Mouse (Mus musculus) lung, postnatal 0 days (tissue): ENCODE results near the gene Iqcj.

ENCODE experiments used
- CTCF ChIP-seq: IDR thresholded peaks from 2 replicates; pipeline ENCODE4 v1.5.1; 2016; ENCODE audit warnings: antibody characterized with exemption, mild to moderate bottlenecking
- EP300 ChIP-seq: IDR thresholded peaks from 2 replicates; pipeline ENCODE4 v1.6.1; 2016; ENCODE audit warnings: antibody characterized with exemption, mild to moderate bottlenecking, control low read depth

DNA sequence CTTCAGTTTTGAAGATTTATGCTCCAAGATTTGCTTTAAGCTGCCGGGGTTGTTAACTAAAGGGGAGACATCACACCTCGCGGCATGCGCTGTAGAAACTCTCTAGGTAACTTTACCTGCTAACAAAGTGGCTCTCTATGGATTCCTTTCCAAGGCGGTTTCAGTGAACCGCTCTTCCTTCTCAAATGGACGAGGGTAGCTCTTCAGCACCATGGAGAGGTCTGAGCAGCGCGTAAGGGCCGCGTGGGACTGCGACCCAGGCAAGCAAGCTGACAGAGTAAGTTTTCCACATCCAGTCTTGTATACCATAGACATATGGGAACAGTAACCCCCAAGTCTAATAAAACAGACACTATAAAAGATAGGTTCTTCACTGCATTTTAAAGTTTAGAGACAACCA lies 172.7 kb downstream of the Iqcj start, which contains the start of gene Schip1:
- TF ChIP-seq CTCF (no peak), EP300 (no peak)
